Mouse (Mus musculus): Measurements from ENCODE around the gene Bricd5. TPM values are rescaled to one million over a fixed set of nuclear protein-coding genes. Genes with fewer than 3 reads are reported as not detected.
A peak's percentile ranks its signal among the peaks of the same experiment; 100 is the strongest.

Gene Bricd5
- polyA plus RNA-seq, 1 experiment from 2014 or later, result not detected

DNA sequence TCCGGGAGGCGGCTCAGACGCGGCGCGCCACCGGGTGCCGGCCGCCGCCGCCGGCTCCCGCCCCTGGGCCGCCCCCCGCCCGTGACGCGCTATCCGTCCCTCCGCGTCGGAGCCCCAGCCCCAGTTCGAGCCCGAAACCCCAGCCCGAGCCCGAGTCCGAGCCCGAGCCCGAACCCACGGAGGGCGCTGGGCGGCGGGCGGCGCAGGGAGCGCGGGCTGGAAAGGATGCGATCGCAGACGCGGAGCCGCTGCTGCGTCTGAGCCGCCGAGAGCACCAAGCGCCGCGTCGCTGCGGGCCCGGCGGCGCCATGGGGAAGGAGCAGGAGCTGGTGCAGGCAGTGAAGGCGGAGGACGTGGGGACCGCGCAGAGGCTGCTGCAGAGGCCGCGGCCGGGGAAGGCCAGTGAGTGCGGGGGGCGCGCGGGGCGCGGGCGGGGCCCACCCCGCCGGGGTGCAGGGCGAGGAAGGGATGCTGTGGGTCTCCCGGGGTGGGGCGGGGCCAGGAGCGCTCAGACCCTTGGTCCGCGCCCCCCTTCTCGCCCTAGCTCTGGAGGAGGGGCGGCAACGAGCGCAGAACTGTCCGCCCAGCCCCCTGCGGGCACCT is 15.1 kb downstream of the Bricd5 start:
- Histone ChIP-seq H3K36me3 (no peaks in the 10 kb centered on the region), H3K4me3 (peak overlapping the region; percentile 61), H3K4me2 (replicated peaks) (peak overlapping the region; percentile 98), H3K9me3 (no peaks in the 10 kb centered on the region), H3K27me3 (peaks cover 37% of the 10 kb centered on the region), H3K9ac (peak overlapping the region; percentile 73), H3K27ac (peak overlapping the region; percentile 43), H3K4me1 (peaks cover 10% of the 10 kb centered on the region)
- WGBS, result under 1% methylated on average over 67 of the region's 81 CpGs
- ATAC-seq (ENCODE audit: insufficient number of reproducible peaks, insufficient read depth, low FRiP score, low TSS enrichment), result peak; percentile 49

DNA sequence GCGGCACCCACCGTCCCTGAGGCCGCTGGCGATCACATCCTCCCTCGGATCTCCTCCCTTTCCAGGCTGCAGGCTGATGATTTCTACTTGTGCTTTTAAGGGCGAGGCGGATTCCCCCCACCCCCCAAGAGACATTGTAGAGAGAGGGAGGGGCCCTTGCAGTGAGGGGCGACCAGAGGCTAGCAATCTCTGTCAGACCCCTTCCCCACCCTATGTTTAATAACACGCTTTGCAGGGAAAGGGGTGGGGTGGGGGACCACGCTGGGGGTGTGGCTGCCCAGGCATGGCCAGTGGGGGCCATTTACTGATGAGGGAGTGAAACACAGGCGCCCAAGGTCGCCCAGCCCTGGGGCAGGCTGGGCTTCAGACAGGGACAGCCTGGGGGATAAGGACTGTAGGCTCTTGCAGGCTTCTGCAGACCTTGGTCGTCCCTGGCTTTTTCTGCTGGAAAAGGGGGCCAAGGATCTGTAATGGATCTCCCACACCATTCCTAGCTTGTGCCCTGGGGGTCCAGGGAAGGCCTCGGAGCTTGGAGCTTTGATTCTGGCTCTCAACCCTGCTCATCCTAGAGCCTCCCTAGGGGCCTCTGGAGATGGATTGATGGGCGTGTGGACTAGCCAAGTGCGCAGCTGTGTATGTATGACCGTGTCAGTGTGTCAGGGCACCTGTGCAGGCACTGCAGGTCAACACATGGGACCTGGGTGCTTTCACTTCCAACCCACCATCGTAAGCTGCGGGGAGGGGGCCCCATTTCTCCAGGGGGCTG is 15.8 kb downstream of the Bricd5 start:
- Histone ChIP-seq H3K9me3 (no peaks in the 10 kb centered on the region), H3K9ac (peak overlapping the region; percentile 73), H3K4me1 (peaks cover 10% of the 10 kb centered on the region), H3K27me3 (peaks cover 37% of the 10 kb centered on the region), H3K36me3 (no peaks in the 10 kb centered on the region), H3K4me3 (peak overlapping the region; percentile 61), H3K4me2 (replicated peaks) (peak overlapping the region; percentile 98), H3K27ac (0 out of 2 replicates have a peak overlapping the region, but pooled peaks have one; percentile 43)
- ATAC-seq (ENCODE audit: insufficient number of reproducible peaks, insufficient read depth, low FRiP score, low TSS enrichment), result peak; percentile 55
- 21% methylated on average over 19 of the region's 19 CpGs for WGBS

DNA sequence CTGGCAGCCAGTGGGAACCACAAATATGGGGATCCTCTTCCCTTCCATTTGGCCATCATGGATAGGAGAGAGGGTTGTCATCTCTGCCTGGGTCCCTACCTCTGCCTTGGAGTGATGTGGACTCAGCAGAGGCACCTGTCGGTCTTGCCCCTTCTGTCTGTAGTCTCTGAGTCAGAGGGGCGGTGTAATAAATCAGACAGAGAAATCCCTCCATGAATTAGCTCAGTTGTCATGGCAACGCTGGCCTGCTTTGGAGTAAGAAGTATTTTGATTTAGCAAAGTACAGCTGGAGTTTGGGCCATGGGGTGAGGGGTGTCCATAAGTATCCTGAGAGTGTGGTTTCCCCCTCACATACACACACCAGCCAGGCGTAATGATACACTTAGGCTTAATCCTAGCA is 16.7 kb downstream of the Bricd5 start:
- no peak overlapping the region for H3K4me2 ChIP-seq (replicated peaks)
- H3K27me3 ChIP-seq, result peaks cover 37% of the 10 kb centered on the region
- H3K36me3 ChIP-seq, result no peaks in the 10 kb centered on the region
- H3K27ac ChIP-seq, result no peak overlapping the region
- ATAC-seq (ENCODE audit: insufficient number of reproducible peaks, insufficient read depth, low FRiP score, low TSS enrichment), result no peak
- no peak overlapping the region for H3K4me3 ChIP-seq
- H3K9ac ChIP-seq, result no peak overlapping the region
- WGBS, result 76% methylated on average over 4 of the region's 4 CpGs
- H3K4me1 ChIP-seq, result peaks cover 8% of the 10 kb centered on the region
- no peaks in the 10 kb centered on the region for H3K9me3 ChIP-seq

DNA sequence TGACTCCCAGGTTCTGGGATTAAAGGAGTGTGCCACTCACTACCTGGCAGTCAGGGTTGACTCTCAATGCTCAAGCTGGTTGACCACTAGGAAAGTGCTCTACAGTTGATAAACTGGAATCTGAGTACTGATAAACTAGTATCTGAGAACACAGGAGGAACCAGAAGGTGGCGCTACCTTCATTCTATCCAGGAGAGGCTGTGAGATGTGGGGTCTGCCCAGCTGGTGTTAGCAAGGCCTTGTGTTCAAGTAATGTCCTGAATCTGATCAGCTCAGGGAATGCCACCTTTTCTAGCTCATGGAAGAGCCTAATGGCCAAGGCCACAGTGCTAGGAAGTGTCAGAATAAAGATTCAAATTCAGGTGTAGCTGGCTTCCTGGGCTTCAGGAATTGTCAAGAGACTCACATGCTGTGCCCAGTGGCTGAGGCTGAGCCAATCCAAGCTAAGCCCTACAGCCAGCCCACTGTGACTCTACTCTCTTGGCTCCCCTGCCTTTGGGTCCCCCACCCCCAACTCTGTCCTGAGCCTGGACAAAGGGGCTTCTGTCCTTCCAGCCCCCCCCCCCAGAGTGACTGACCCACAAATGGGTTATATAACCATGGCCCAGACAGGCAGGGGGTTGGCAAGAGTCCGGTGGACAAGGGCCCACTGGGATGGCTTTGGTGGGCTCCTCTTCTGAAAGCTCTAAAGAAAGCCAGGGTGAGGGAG is 21.1 kb downstream of the Bricd5 start:
- ATAC-seq (ENCODE audit: insufficient number of reproducible peaks, insufficient read depth, low FRiP score, low TSS enrichment), result no peak
- H3K9me3 ChIP-seq, result no peaks in the 10 kb centered on the region
- no peak overlapping the region for H3K9ac ChIP-seq
- H3K36me3 ChIP-seq, result no peaks in the 10 kb centered on the region; the same call in 1 of the 2 replicates
- H3K4me3 ChIP-seq, result no peak overlapping the region
- no peak overlapping the region for H3K27ac ChIP-seq
- WGBS, result 28% methylated on average over 2 of the region's 2 CpGs
- no peak overlapping the region for H3K4me2 ChIP-seq (replicated peaks)
- peaks cover 8% of the 10 kb centered on the region for H3K27me3 ChIP-seq
- 0 out of 2 replicates have a peak, but pooled peaks cover under 1% of the 10 kb centered on the region for H3K4me1 ChIP-seq

DNA sequence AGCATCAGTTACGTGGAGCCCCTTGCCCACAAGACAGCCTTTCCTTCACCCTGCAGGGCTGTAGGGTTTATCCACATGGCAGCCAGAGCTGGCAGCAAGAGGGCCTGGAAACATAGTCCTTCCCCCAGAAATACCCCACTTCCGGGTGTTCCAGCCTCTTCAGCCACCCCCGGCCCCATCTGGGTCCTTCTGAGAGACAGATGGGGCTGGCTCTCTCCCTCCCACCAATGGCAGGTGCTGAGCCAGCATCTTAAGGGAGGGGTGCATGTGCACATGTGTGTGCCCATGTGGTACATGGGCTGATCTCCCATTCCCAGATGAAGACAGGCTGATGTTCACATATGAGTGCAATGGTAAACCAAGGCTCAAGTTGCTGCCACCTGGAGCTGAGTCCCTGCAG is 21.8 kb downstream of the Bricd5 start:
- WGBS, result 80% methylated on average over 3 of the region's 3 CpGs
- ATAC-seq (ENCODE audit: insufficient number of reproducible peaks, insufficient read depth, low FRiP score, low TSS enrichment), result no peak
- no peak overlapping the region for H3K4me2 ChIP-seq (replicated peaks)
- no peaks in the 10 kb centered on the region; the same call in none of the 2 replicates for H3K36me3 ChIP-seq
- no peak overlapping the region for H3K27ac ChIP-seq
- no peaks in the 10 kb centered on the region for H3K4me1 ChIP-seq
- no peaks in the 10 kb centered on the region for H3K9me3 ChIP-seq
- no peak overlapping the region for H3K9ac ChIP-seq
- H3K4me3 ChIP-seq, result no peak overlapping the region
- H3K27me3 ChIP-seq, result 0 out of 2 replicates have a peak, but pooled peaks cover 2% of the 10 kb centered on the region

DNA sequence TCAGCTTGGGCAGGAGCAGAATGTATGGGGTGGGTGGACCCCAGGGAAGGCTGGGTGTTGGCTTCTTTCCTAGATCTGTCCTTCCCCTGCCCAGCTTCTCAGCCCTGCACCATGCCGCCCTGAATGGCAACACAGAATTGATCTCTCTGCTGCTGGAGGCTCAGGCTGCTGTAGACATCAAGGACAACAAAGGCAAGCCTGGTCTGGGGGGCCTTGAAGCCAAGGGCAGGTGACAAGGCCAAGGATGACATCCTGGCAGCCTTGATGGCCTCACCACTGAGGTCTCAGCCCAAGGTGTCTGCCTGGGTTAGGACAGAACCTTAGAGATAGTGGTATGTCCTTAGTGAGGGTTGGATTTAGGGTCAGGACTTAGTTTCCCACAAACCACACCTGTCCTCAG is 22.3 kb downstream of the Bricd5 start:
- 87% methylated on average over 1 of the region's 1 CpGs for WGBS
- no peaks in the 10 kb centered on the region for H3K27me3 ChIP-seq
- H3K4me1 ChIP-seq, result no peaks in the 10 kb centered on the region
- H3K4me3 ChIP-seq, result no peak overlapping the region
- H3K4me2 ChIP-seq (replicated peaks), result no peak overlapping the region
- no peaks in the 10 kb centered on the region for H3K9me3 ChIP-seq
- no peaks in the 10 kb centered on the region; the same call in none of the 2 replicates for H3K36me3 ChIP-seq
- H3K27ac ChIP-seq, result no peak overlapping the region
- ATAC-seq (ENCODE audit: insufficient number of reproducible peaks, insufficient read depth, low FRiP score, low TSS enrichment), result no peak
- H3K9ac ChIP-seq, result no peak overlapping the region

DNA sequence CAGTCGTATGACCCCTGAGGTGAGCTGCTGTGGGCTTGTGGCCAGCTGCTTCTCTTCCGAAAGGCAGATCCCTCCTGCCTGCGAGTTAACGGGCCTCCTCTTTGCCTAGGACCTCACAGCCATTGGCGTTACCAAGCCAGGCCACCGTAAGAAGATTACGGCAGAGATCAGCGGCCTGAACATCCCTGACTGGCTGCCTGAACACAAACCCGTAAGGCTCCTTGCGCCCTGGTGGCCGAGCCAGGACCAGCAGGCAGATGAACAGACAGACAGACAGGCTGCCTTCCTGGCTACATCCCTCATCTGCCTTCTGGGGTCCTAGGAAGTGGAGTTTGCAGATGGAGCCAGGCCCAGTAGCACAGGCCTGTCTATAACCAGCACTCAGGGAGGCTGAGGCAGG is 28.5 kb downstream of the Bricd5 start:
- Histone ChIP-seq H3K36me3 (peaks cover 19% of the 10 kb centered on the region), H3K9ac (no peak overlapping the region), H3K4me2 (replicated peaks) (no peak overlapping the region), H3K4me3 (no peak overlapping the region), H3K4me1 (peaks cover 11% of the 10 kb centered on the region), H3K27me3 (peaks cover 5% of the 10 kb centered on the region; the same call in 1 of the 2 replicates), H3K27ac (no peak overlapping the region), H3K9me3 (no peaks in the 10 kb centered on the region)
- WGBS, result 41% methylated on average over 11 of the region's 11 CpGs
- no peak for ATAC-seq (ENCODE audit: insufficient number of reproducible peaks, insufficient read depth, low FRiP score, low TSS enrichment)

DNA sequence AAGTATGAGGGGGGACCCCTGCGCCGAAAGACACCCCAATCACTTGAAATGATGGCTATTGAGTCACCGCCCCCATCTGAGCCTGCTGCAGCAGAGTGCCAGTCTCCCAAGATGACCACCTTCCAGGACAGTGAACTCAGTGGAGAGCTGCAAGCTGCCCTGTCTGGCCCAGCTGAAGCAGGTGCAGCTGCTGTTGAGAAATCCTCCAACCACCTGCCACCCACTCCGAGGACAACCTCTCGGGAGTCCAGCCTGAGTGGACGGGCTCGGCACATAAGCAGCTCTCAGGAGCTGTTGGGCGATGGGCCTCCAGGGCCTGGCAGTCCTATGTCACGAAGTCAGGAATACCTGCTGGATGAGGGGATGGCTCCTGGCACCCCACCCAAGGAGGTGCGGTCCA is 30.4 kb downstream of the Bricd5 start:
- Histone ChIP-seq H3K9ac (no peak overlapping the region), H3K27me3 (peaks cover 7% of the 10 kb centered on the region; the same call in 1 of the 2 replicates), H3K36me3 (peaks cover 38% of the 10 kb centered on the region), H3K4me1 (peaks cover 13% of the 10 kb centered on the region), H3K4me3 (no peak overlapping the region), H3K4me2 (replicated peaks) (no peak overlapping the region), H3K9me3 (no peaks in the 10 kb centered on the region), H3K27ac (no peak overlapping the region)
- 89% methylated on average over 10 of the region's 10 CpGs for WGBS
- no peak for ATAC-seq (ENCODE audit: insufficient number of reproducible peaks, insufficient read depth, low FRiP score, low TSS enrichment)

DNA sequence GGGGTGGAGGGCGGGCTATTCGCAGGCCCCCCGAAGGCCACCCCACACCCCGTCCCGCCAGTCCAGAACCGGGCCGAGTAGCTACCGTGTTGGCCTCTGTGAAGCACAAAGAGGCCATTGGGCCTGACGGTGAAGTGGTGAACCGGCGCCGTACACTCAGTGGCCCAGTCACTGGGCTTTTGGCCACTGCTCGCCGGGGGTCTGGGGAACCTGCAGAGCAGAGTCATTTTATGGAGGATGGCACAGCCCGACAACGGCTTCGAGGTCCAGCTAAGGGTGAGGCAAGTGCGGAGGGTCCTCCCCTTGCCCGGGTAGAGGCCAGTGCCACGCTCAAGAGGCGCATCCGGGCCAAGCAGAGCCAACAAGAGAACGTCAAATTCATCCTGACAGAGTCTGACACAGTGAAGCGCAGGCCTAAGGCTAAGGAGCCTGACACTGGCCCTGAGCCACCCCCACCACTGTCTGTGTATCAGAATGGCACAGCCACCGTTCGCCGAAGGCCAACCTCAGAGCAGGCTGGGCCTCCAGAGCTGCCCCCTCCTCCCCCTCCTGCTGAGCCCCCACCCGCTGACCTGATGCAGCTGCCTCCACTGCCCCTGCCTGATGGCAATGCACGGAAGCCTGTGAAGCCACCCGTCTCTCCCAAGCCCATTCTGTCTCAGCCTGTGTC is 31.7 kb downstream of the Bricd5 start:
- no peak for ATAC-seq (ENCODE audit: insufficient number of reproducible peaks, insufficient read depth, low FRiP score, low TSS enrichment)
- peaks cover 13% of the 10 kb centered on the region for H3K4me1 ChIP-seq
- peaks cover 7% of the 10 kb centered on the region; the same call in 1 of the 2 replicates for H3K27me3 ChIP-seq
- peaks cover 51% of the 10 kb centered on the region for H3K36me3 ChIP-seq
- 87% methylated on average over 30 of the region's 30 CpGs for WGBS
- H3K4me3 ChIP-seq, result no peak overlapping the region
- H3K27ac ChIP-seq, result no peak overlapping the region
- H3K4me2 ChIP-seq (replicated peaks), result no peak overlapping the region
- no peaks in the 10 kb centered on the region for H3K9me3 ChIP-seq
- no peak overlapping the region for H3K9ac ChIP-seq

DNA sequence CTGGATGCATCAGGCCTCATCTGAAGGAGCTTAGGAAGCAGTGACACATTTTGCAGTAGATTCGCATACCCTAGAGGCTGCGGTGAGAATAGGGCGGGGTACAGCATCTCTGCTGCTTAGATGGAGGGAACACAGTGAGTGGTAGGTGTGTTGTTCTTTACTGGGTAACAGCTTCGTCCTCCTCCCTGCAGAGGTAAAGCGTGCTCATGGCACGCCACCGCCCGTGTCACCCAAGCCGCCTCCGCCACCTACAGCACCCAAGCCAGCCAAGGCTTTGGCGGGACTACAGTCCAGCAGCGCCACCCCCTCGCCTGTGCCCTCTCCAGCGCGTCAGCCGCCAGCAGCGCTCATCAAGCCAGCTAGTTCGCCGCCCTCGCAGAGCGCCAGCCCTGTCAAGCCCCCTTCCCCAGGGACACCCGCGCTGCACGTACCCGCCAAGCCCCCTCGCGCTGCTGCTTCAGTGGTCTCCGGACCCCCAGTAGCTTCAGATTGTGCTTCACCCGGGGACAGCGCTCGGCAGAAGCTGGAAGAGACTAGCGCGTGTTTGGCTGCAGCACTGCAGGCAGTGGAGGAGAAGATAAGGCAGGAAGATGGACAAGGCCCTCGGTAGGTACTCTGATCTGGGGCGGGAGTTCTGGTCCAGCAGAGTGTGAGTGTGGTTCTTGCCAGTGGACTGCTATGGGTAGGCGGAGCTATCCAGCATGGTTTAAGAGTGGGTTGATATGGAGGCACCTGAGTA is 32.8 kb downstream of the Bricd5 start:
- H3K36me3 ChIP-seq, result peaks cover 62% of the 10 kb centered on the region
- H3K4me3 ChIP-seq, result 0 out of 2 replicates have a peak overlapping the region, but pooled peaks have one; percentile 14
- peak overlapping the region; percentile 40 for H3K4me2 ChIP-seq (replicated peaks)
- no peak for ATAC-seq (ENCODE audit: insufficient number of reproducible peaks, insufficient read depth, low FRiP score, low TSS enrichment)
- peaks cover 7% of the 10 kb centered on the region; the same call in 1 of the 2 replicates for H3K27me3 ChIP-seq
- peak overlapping the region; percentile 33 for H3K9ac ChIP-seq
- WGBS, result 24% methylated on average over 36 of the region's 36 CpGs
- H3K27ac ChIP-seq, result no peak overlapping the region
- no peaks in the 10 kb centered on the region for H3K9me3 ChIP-seq
- H3K4me1 ChIP-seq, result peaks cover 13% of the 10 kb centered on the region
